18 mouse cellular contexts compared by ENCODE assay signal in genomic region chr16:92203599-92203998, GRCm38 (mm10).
A peak's percentile ranks its signal among the peaks of the same experiment; 100 is the strongest.
DNase-seq lines count a peak whose midpoint lies in the region; ATAC-seq and TF ChIP-seq lines count a peak whose summit lies in the region.
"Had no signal": no experiment of that assay in that cellular context is flagged by ENCODE, and none has a peak within 500 bp of the region (broad histone marks: within the 10 kb centered on the region; RNA-seq: fewer than 3 reads in every experiment).

No protein-coding gene starts in this region.

- TF ChIP-seq CTCF in cerebellum, adult 2 months (IDR thresholded peaks at IDR 0.05; ENCODE audit: borderline replicate concordance, insufficient read depth, low read depth, low read length), result peak; percentile 48; the same call in 1 of the 2 replicates
- peak; percentile 50 for TF ChIP-seq CTCF in hindbrain, postnatal 0 days (IDR thresholded peaks at IDR 0.05; ENCODE audit: low read depth)
- TF ChIP-seq CTCF in liver, embryonic 14.5 days (IDR thresholded peaks at IDR 0.05; ENCODE audit: low read depth), result 0 out of 2 replicates have a peak, but pooled peaks have one; percentile 4

- H3K36me3 ChIP-seq in hindbrain, postnatal 0 days (ENCODE audit: insufficient read depth, low read length), result no peaks in the 10 kb centered on the region
- no peaks in the 10 kb centered on the region for H3K36me3 ChIP-seq in hindbrain, embryonic 10.5 days
- H3K36me3 ChIP-seq in liver, embryonic 14.5 days (replicated peaks; ENCODE audit: control insufficient read depth, insufficient read depth, low read depth), result no peaks in the 10 kb centered on the region
- H3K36me3 ChIP-seq in liver, embryonic 12.5 days, result no peaks in the 10 kb centered on the region
- H3K36me3 ChIP-seq: embryonic facial prominence, embryonic 10.5 days; hindbrain, embryonic 12.5 days; kidney, embryonic 15.5 days; limb, embryonic 15.5 days; lung, embryonic 15.5 days had no signal

- no peak overlapping the region for H3K4me3 ChIP-seq in cerebellum, adult 2 months (replicated peaks; ENCODE audit: insufficient read depth, low read depth, low read length)
- no peak overlapping the region for H3K4me3 ChIP-seq in hindbrain, postnatal 0 days (ENCODE audit: low read length)
- no peak overlapping the region for H3K4me3 ChIP-seq in hindbrain, embryonic 10.5 days
- no peak overlapping the region for H3K4me3 ChIP-seq in liver, embryonic 14.5 days (ENCODE audit: insufficient read depth in 1 of 2, low read depth in 2 of 2, low read length in 2 of 2)
- H3K4me3 ChIP-seq in liver, embryonic 12.5 days, result no peak overlapping the region
- H3K4me3 ChIP-seq: embryonic facial prominence, embryonic 10.5 days; hindbrain, embryonic 12.5 days; kidney, embryonic 15.5 days; limb, embryonic 15.5 days; lung, embryonic 15.5 days had no signal

- no peaks in the 10 kb centered on the region for H3K4me1 ChIP-seq in cerebellum, adult 2 months (ENCODE audit: control insufficient read depth, insufficient read depth, low read length)
- no peaks in the 10 kb centered on the region for H3K4me1 ChIP-seq in hindbrain, postnatal 0 days (ENCODE audit: insufficient read depth, low read length)
- H3K4me1 ChIP-seq in hindbrain, embryonic 10.5 days (replicated peaks), result 0 out of 2 replicates have a peak, but pooled peaks cover 6% of the 10 kb centered on the region
- H3K4me1 ChIP-seq in liver, embryonic 14.5 days (replicated peaks; ENCODE audit: control insufficient read depth in 2 of 2, insufficient read depth in 2 of 2, low read length in 1 of 2), result no peaks in the 10 kb centered on the region; a peak in 1 of 4 replicates
- no peaks in the 10 kb centered on the region for H3K4me1 ChIP-seq in liver, embryonic 12.5 days
- H3K4me1 ChIP-seq: embryonic facial prominence, embryonic 10.5 days; hindbrain, embryonic 12.5 days; kidney, embryonic 15.5 days; lung, embryonic 15.5 days had no signal

- TF ChIP-seq EP300 in liver, embryonic 14.5 days (IDR thresholded peaks at IDR 0.05; ENCODE audit: low read depth), result no peak

- no peak overlapping the region for H3K4me2 ChIP-seq in hindbrain, postnatal 0 days (ENCODE audit: low read depth, low read length)
- no peak overlapping the region for H3K4me2 ChIP-seq in liver, embryonic 14.5 days (ENCODE audit: low read depth)
- H3K4me2 ChIP-seq in liver, embryonic 12.5 days, result no peak overlapping the region
- H3K4me2 ChIP-seq: hindbrain, embryonic 12.5 days; kidney, embryonic 15.5 days; limb, embryonic 15.5 days; lung, embryonic 15.5 days had no signal

- DNase-seq in cerebellum, adult 2 months, result no peak
- DNase-seq in cerebellum, adult 9-11 months, result no peak
- DNase-seq in hindbrain, postnatal 0 days (ENCODE audit: low spot score), result peak; percentile 41
- no peak for DNase-seq in hindbrain, embryonic 10.5 days (ENCODE audit: low spot score)
- DNase-seq in liver, embryonic 14.5 days (ENCODE audit: low read depth in 3 of 3, low spot score in 3 of 3), result no peak
- no peak for DNase-seq in right cerebral cortex, postnatal 10 days (ENCODE audit: low spot score in 2 of 2)
- DNase-seq: gastrocnemius, postnatal 10 days; heart, adult 11 months; layer of hippocampus, postnatal 36 days; lung, postnatal 4 days had no signal

- no peak overlapping the region for H3K27ac ChIP-seq in cerebellum, adult 2 months (ENCODE audit: insufficient read depth, low read length)
- H3K27ac ChIP-seq in hindbrain, postnatal 0 days, result no peak overlapping the region
- no peak overlapping the region for H3K27ac ChIP-seq in hindbrain, embryonic 10.5 days
- no peak overlapping the region for H3K27ac ChIP-seq in liver, embryonic 14.5 days
- H3K27ac ChIP-seq in liver, embryonic 12.5 days, result no peak overlapping the region
- H3K27ac ChIP-seq: embryonic facial prominence, embryonic 10.5 days; hindbrain, embryonic 12.5 days; kidney, embryonic 15.5 days; limb, embryonic 15.5 days; lung, embryonic 15.5 days had no signal

- H3K9me3 ChIP-seq in hindbrain, postnatal 0 days (ENCODE audit: low read length), result no peaks in the 10 kb centered on the region
- no peaks in the 10 kb centered on the region for H3K9me3 ChIP-seq in hindbrain, embryonic 10.5 days
- H3K9me3 ChIP-seq in liver, embryonic 14.5 days (ENCODE audit: control insufficient read depth, low read length), result no peaks in the 10 kb centered on the region
- no peaks in the 10 kb centered on the region for H3K9me3 ChIP-seq in liver, embryonic 12.5 days (replicated peaks)
- H3K9me3 ChIP-seq: embryonic facial prominence, embryonic 10.5 days; hindbrain, embryonic 12.5 days; kidney, embryonic 15.5 days; limb, embryonic 15.5 days; lung, embryonic 15.5 days had no signal

- TF ChIP-seq POLR2A in cerebellum, adult 2 months (IDR thresholded peaks at IDR 0.05; ENCODE audit: borderline replicate concordance, insufficient read depth, low read length), result no peak

- no peak overlapping the region for H3K9ac ChIP-seq in hindbrain, postnatal 0 days (replicated peaks; ENCODE audit: low read length)
- H3K9ac ChIP-seq in liver, embryonic 14.5 days (replicated peaks), result no peak overlapping the region
- H3K9ac ChIP-seq in liver, embryonic 12.5 days, result no peak overlapping the region
- H3K9ac ChIP-seq: hindbrain, embryonic 12.5 days; kidney, embryonic 15.5 days; limb, embryonic 15.5 days; lung, embryonic 15.5 days had no signal

- H3K27me3 ChIP-seq in cerebellum, adult 2 months (ENCODE audit: control insufficient read depth, insufficient read depth, low read length), result no peaks in the 10 kb centered on the region
- H3K27me3 ChIP-seq in hindbrain, postnatal 0 days (ENCODE audit: insufficient read depth, low read length), result no peaks in the 10 kb centered on the region
- H3K27me3 ChIP-seq in hindbrain, embryonic 10.5 days (ENCODE audit: insufficient read depth, poor library complexity, severe bottlenecking), result no peaks in the 10 kb centered on the region
- H3K27me3 ChIP-seq in liver, embryonic 14.5 days (ENCODE audit: control insufficient read depth, insufficient read depth, low read length), result no peaks in the 10 kb centered on the region
- no peaks in the 10 kb centered on the region for H3K27me3 ChIP-seq in liver, embryonic 12.5 days (replicated peaks)
- H3K27me3 ChIP-seq: hindbrain, embryonic 12.5 days; kidney, embryonic 15.5 days; limb, embryonic 15.5 days; lung, embryonic 15.5 days had no signal

- 56% methylated on average over 8 of the region's 8 CpGs for WGBS in cerebellum, adult 2 months
- 68% methylated on average over 8 of the region's 8 CpGs for WGBS in hindbrain, postnatal 0 days
- WGBS in hindbrain, embryonic 10.5 days, result 88% methylated on average over 8 of the region's 8 CpGs
- 67% methylated on average over 8 of the region's 8 CpGs for WGBS in liver, embryonic 14.5 days (ENCODE audit: insufficient replicate concordance)
- WGBS in liver, embryonic 12.5 days (ENCODE audit: insufficient replicate concordance), result 71% methylated on average over 8 of the region's 8 CpGs

- ATAC-seq in hindbrain, postnatal 0 days, result no peak
- no peak for ATAC-seq in liver, embryonic 14.5 days (ENCODE audit: insufficient read depth)
- ATAC-seq in liver, embryonic 12.5 days, result no peak
- ATAC-seq in activated CD4-positive, CD25-positive, alpha-beta regulatory T cell, adult 4 months, result no peak
- ATAC-seq: inflammation-experienced regulatory T-cells, adult 6 months had no signal
